Mouse (Mus musculus) common myeloid progenitor, adult 5-6 weeks (primary cell): ENCODE results near the gene Olfr317. TPM values are rescaled to one million over a fixed set of nuclear protein-coding genes. Genes with fewer than 3 reads are reported as not detected.
"Not testable (repeated sequence)": the region's sequence is repeated elsewhere in the genome, so short reads cannot be mapped to it uniquely, and the experiment has no call there.

Experiments used
- ATAC-seq: replicated peaks from 2 replicates; pipeline ENCODE4 v1.8.0; 2016; ENCODE audit warnings: low read depth, mild to moderate bottlenecking, moderate TSS enrichment, inconsistent platforms; ENCODE audit not compliant: poor library complexity, severe bottlenecking
- total RNA-seq: library from RNA; stranded (forward); fragments of 200-1000, 187-1606 nt; gene quantifications from 2 replicates; pipeline ENCODE4 v1.2.3, GENCODE M21; 2017

Olfr317 gene
- not detected in 2 replicates for total RNA-seq

GRCm38 (mm10) chr11:58738792-58739262, at the start of gene Olfr317:
TSS of gene Olfr317 (minus strand) at chr11:58739212.
- no peak for ATAC-seq

- no peak for ATAC-seq
Measured at GRCm38 (mm10) chr11:58788346-58788745, 49.3 kb upstream of the Olfr317 start.

GRCm38 (mm10) chr11:58787651-58788050, 48.6 kb upstream of the Olfr317 start:
- ATAC-seq: no peak

- no peak for ATAC-seq
Measured at GRCm38 (mm10) chr11:58784182-58784581, 45.2 kb upstream of the Olfr317 start.

GRCm38 (mm10) chr11:58782480-58783089, 43.6 kb upstream of the Olfr317 start, which contains the start of gene Olfr314:
TSS of gene Olfr314 (plus strand) at chr11:58782952.
- ATAC-seq: no peak

- no peak for ATAC-seq
Measured at GRCm38 (mm10) chr11:58772888-58773287, 33.9 kb upstream of the Olfr317 start, which contains the start of gene Olfr315. TSS of gene Olfr315 (plus strand) at chr11:58773188.

GRCm38 (mm10) chr11:58752434-58752833, 13.4 kb upstream of the Olfr317 start, which contains the start of gene Olfr316:
TSS of gene Olfr316 (plus strand) at chr11:58752734.
- no peak for ATAC-seq

- not testable (repeated sequence) for ATAC-seq
Measured at GRCm38 (mm10) chr11:58751096-58751495, 12.1 kb upstream of the Olfr317 start.

GRCm38 (mm10) chr11:58733372-58733771, 5.6 kb downstream of the Olfr317 start:
- ATAC-seq: no peak

GRCm38 (mm10) chr11:58727896-58728650, 10.9 kb downstream of the Olfr317 start:
- ATAC-seq: not testable (repeated sequence)

GRCm38 (mm10) chr11:58723914-58724313, 15.1 kb downstream of the Olfr317 start, which contains the start of gene Olfr318:
TSS of gene Olfr318 (minus strand) at chr11:58724014.
- ATAC-seq: no peak

- no peak for ATAC-seq
Measured at GRCm38 (mm10) chr11:58719701-58720100, 19.3 kb downstream of the Olfr317 start.

- not testable (repeated sequence) for ATAC-seq
Measured at GRCm38 (mm10) chr11:58717723-58718122, 21.3 kb downstream of the Olfr317 start.

- ATAC-seq: no peak
Measured at GRCm38 (mm10) chr11:58709086-58709485, 29.9 kb downstream of the Olfr317 start.

GRCm38 (mm10) chr11:58698862-58699261, 40.1 kb downstream of the Olfr317 start, which contains the start of gene Olfr319:
TSS of gene Olfr319 (plus strand) at chr11:58699162.
- ATAC-seq: no peak

Other genes starting within 250 kb of the Olfr317 start
- gene Olfr332, start 246.7 kb downstream of the Olfr317 start, total RNA-seq: not detected in 2 replicates
- gene Olfr331, start 236.6 kb downstream of the Olfr317 start, total RNA-seq: not detected in 2 replicates
- gene Olfr330, start 204.4 kb downstream of the Olfr317 start, total RNA-seq: not detected in 2 replicates
- gene Olfr329-ps, start 192.8 kb downstream of the Olfr317 start, total RNA-seq: not detected in 2 replicates
- gene Olfr328, start 183.6 kb downstream of the Olfr317 start, total RNA-seq: not detected in 2 replicates
- gene Olfr224, start 168.7 kb downstream of the Olfr317 start, total RNA-seq: not detected in 2 replicates
- not detected in 2 replicates for gene Olfr325, start 161.5 kb downstream of the Olfr317 start, total RNA-seq
- gene Olfr324, start 144.1 kb downstream of the Olfr317 start, total RNA-seq: not detected in 2 replicates
- not detected in 2 replicates for gene 2210407C18Rik, start 123.1 kb downstream of the Olfr317 start, total RNA-seq
- not detected in 2 replicates for gene Olfr323, start 108.7 kb downstream of the Olfr317 start, total RNA-seq
- 4.7 and 8.4 TPM in 2 replicates for gene Trim58, start 98.7 kb downstream of the Olfr317 start, total RNA-seq
- 0.27 TPM in 1 of 2 replicates, not detected in the other for gene Olfr322, start 80.4 kb downstream of the Olfr317 start, total RNA-seq
- gene Olfr320, start 58.1 kb downstream of the Olfr317 start, total RNA-seq: not detected in 2 replicates
- gene Olfr319, start 40.0 kb downstream of the Olfr317 start, total RNA-seq: not detected in 2 replicates
- gene Olfr318, start 15.2 kb downstream of the Olfr317 start, total RNA-seq: not detected in 2 replicates
- gene Olfr316, start 13.5 kb upstream of the Olfr317 start, total RNA-seq: not detected in 2 replicates
- not detected in 2 replicates for gene Olfr315, start 34.0 kb upstream of the Olfr317 start, total RNA-seq
- not detected in 2 replicates for gene Olfr314, start 43.7 kb upstream of the Olfr317 start, total RNA-seq
- gene Fam183b, start 62.7 kb upstream of the Olfr317 start, total RNA-seq: not detected in 2 replicates
- not detected in 2 replicates for gene Olfr313, start 75.8 kb upstream of the Olfr317 start, total RNA-seq
- not detected in 2 replicates for gene Olfr312, start 90.0 kb upstream of the Olfr317 start, total RNA-seq
- gene Olfr311, start 100.0 kb upstream of the Olfr317 start, total RNA-seq: not detected in 2 replicates
- 1.8 and 2.0 TPM in 2 replicates for gene Gm12258, start 107.9 kb upstream of the Olfr317 start, total RNA-seq
- gene 2810021J22Rik, start 128.0 kb upstream of the Olfr317 start, total RNA-seq: 4.7 and 11.1 TPM in 2 replicates
- gene Zfp39, start 165.0 kb upstream of the Olfr317 start, total RNA-seq: 14.6 and 16.4 TPM in 2 replicates
- gene Btnl10, start 178.7 kb upstream of the Olfr317 start, total RNA-seq: 3.8 and 5.9 TPM in 2 replicates
- 88.5 and 107 TPM in 2 replicates for gene Rnf187, start 199.7 kb upstream of the Olfr317 start, total RNA-seq
- 12.7 and 17.8 TPM in 2 replicates for gene Hist3h2ba, start 209.7 kb upstream of the Olfr317 start, total RNA-seq
- gene Hist3h2a, start 215.5 kb upstream of the Olfr317 start, total RNA-seq: 215 and 229 TPM in 2 replicates
- gene Trim17, start 215.5 kb upstream of the Olfr317 start, total RNA-seq: not detected in 2 replicates
- gene Trim11, start 238.9 kb upstream of the Olfr317 start, total RNA-seq: 14.8 and 16.9 TPM in 2 replicates